Mouse (Mus musculus): ENCODE measurements around the gene Nsmce4a. TPM values are rescaled to one million over a fixed set of nuclear protein-coding genes. Genes with fewer than 3 reads are reported as not detected.

The Nsmce4a gene
- 50.8 and 64.5 TPM in 2 replicates for polyA plus RNA-seq (2012; ENCODE audit: insufficient read depth, low replicate concordance)

DNA sequence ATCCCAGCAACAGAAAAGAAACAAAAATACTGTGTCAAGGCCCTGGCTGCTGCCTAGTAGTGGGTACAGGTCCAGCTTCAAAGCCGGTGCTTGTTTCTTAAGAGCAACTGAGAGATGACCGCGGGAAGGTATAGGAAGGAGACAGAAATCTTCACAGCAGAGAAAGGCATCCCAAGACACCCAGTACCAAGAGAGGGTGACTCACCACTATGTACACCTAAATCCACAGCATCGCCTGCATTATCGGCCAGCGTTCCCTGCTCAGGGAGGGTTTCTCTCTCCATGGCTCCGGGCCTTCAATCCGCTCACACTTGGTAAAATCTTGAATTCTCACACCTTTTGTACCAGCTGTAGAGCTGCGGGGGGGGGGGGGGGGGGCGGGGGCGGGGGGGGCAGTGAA, at the start of gene Nsmce4a:
TSS of gene Nsmce4a (minus strand) at position 298 of the 400 bp plus-strand sequence.
- Histone ChIP-seq H3K36me3 (replicated peaks; ENCODE audit: low read length) (no peaks in the 10 kb centered on the region), H3K4me1 (peaks cover 12% of the 10 kb centered on the region), H3K27me3 (replicated peaks) (peaks cover 35% of the 10 kb centered on the region), H3K4me3 (replicated peaks) (no peak within 1 kb of the TSS), H3K9me3 (no peaks in the 10 kb centered on the region)
- TF ChIP-seq GATA1 (IDR thresholded peaks at IDR 0.05; ENCODE audit: borderline replicate concordance, low read length): no peak
- TF ChIP-seq FLI1 (IDR thresholded peaks at IDR 0.05; ENCODE audit: low read length): no peak

DNA sequence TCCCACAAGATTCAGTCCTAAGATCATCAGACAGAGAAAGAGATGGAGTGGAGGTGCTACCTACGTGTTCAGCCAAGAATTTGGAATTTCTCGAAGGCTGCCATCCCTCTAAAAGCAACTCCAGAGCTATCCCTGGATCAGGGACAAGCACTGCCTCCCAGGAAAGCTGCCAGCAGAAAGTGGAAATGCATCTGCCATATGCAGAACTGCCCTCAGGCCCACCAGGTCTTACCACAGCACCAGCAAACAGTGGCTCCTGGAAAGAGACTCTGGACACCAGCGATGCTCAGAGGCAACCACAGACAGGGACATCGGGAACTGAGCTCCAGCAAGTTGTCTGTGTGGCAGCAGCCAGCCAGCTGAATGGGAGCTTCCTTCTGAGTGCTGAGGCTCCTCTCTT, 49.4 kb upstream of the Nsmce4a start:
- Histone ChIP-seq H3K27me3 (replicated peaks) (peaks cover 79% of the 10 kb centered on the region), H3K4me1 (no peaks in the 10 kb centered on the region), H3K4me3 (replicated peaks) (no peak overlapping the region), H3K36me3 (replicated peaks; ENCODE audit: low read length) (no peaks in the 10 kb centered on the region), H3K9me3 (no peaks in the 10 kb centered on the region)
- no peak for TF ChIP-seq FLI1 (IDR thresholded peaks at IDR 0.05; ENCODE audit: low read length)
- no peak for TF ChIP-seq GATA1 (IDR thresholded peaks at IDR 0.05; ENCODE audit: borderline replicate concordance, low read length)

DNA sequence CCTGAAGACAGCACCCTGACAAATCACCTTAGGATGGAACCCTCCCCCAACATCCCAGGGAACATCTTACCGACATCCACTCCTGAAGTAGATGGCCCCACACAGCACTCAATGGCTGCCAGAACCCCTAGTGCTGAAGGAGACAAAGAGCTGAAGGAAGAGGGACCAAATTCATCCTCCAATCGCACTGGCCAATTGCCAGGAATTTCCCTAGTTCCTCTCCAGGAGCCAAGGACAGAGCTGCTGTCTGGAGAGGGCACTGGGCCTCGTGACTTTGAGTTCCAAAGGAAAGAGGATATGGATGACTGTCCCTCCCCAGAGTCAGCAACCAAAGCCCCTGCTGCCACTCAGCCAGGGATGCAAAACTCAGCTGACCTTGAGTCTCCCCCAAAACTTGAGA, 49.0 kb upstream of the Nsmce4a start:
- TF ChIP-seq FLI1 (IDR thresholded peaks at IDR 0.05; ENCODE audit: low read length): no peak
- no peak for TF ChIP-seq GATA1 (IDR thresholded peaks at IDR 0.05; ENCODE audit: borderline replicate concordance, low read length)
- H3K4me3 ChIP-seq (replicated peaks): no peak overlapping the region
- no peaks in the 10 kb centered on the region for H3K4me1 ChIP-seq
- peaks cover 78% of the 10 kb centered on the region for H3K27me3 ChIP-seq (replicated peaks)
- H3K36me3 ChIP-seq (replicated peaks; ENCODE audit: low read length): no peaks in the 10 kb centered on the region
- H3K9me3 ChIP-seq: no peaks in the 10 kb centered on the region

GRCm38 (mm10) chr7:130621068-130621467, 48.1 kb upstream of the Nsmce4a start:
- H3K4me3 ChIP-seq (replicated peaks): no peak overlapping the region
- H3K27me3 ChIP-seq (replicated peaks): peaks cover 77% of the 10 kb centered on the region
- TF ChIP-seq FLI1 (IDR thresholded peaks at IDR 0.05; ENCODE audit: low read length) (no peak), GATA1 (IDR thresholded peaks at IDR 0.05; ENCODE audit: borderline replicate concordance, low read length) (no peak)
- no peaks in the 10 kb centered on the region for H3K4me1 ChIP-seq
- H3K36me3 ChIP-seq (replicated peaks; ENCODE audit: low read length): no peaks in the 10 kb centered on the region
- H3K9me3 ChIP-seq: no peaks in the 10 kb centered on the region

DNA sequence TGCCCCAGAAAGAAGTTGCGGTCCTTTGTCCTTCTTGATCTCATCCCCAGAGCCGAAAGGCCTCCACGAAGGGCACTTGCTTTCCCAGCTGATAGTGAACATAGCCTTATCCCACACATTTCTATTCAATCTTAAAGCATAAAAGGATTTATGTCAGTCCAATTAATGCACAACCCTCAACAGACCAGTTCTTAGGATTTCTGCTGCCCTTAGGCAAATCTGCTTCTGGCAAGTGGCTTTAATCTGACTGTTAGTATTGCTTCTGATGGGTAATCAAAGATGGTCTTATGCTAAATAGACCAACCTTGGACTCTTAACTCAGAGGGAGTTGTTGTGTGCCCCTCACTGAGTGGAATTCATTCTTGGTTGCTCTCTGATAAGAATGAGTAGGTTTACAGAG, 44.7 kb upstream of the Nsmce4a start:
- Histone ChIP-seq H3K9me3 (no peaks in the 10 kb centered on the region), H3K36me3 (replicated peaks; ENCODE audit: low read length) (no peaks in the 10 kb centered on the region), H3K4me3 (replicated peaks) (no peak overlapping the region), H3K4me1 (no peaks in the 10 kb centered on the region), H3K27me3 (replicated peaks) (peaks cover 47% of the 10 kb centered on the region)
- TF ChIP-seq GATA1 (IDR thresholded peaks at IDR 0.05; ENCODE audit: borderline replicate concordance, low read length) (no peak), FLI1 (IDR thresholded peaks at IDR 0.05; ENCODE audit: low read length) (no peak)

GRCm38 (mm10) chr7:130613973-130614372, 41.1 kb upstream of the Nsmce4a start:
- no peak for TF ChIP-seq GATA1 (IDR thresholded peaks at IDR 0.05; ENCODE audit: borderline replicate concordance, low read length)
- Histone ChIP-seq H3K4me1 (no peaks in the 10 kb centered on the region), H3K4me3 (replicated peaks) (no peak overlapping the region), H3K36me3 (replicated peaks; ENCODE audit: low read length) (no peaks in the 10 kb centered on the region), H3K9me3 (peaks cover 3% of the 10 kb centered on the region; the same call in 1 of the 2 replicates), H3K27me3 (replicated peaks) (peaks cover 34% of the 10 kb centered on the region)

DNA sequence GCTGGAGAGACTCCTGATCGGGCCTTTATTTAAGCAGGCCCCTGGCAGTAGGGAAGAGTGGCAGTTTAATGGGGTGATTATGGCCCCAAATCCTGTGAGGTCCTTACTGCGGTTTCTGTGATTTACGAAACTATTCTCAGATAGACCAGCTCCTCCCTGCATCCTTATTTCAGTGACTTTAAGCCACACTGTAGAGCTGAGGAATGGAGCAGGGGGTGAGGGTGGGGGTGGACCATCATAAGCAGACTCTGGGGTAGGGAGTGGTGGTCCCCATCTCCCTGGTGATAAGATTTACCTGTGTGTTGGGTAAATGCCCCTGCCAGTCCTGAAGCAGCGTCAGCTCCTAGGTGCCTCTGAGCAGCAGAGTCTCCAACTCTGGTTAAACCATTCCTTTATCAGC, 34.0 kb upstream of the Nsmce4a start:
- peaks cover 3% of the 10 kb centered on the region; the same call in 1 of the 2 replicates for H3K9me3 ChIP-seq
- TF ChIP-seq FLI1 (IDR thresholded peaks at IDR 0.05; ENCODE audit: low read length): no peak
- no peak for TF ChIP-seq GATA1 (IDR thresholded peaks at IDR 0.05; ENCODE audit: borderline replicate concordance, low read length)
- no peaks in the 10 kb centered on the region for H3K4me1 ChIP-seq
- no peak overlapping the region for H3K4me3 ChIP-seq (replicated peaks)
- peaks cover 38% of the 10 kb centered on the region for H3K27me3 ChIP-seq (replicated peaks)
- no peaks in the 10 kb centered on the region for H3K36me3 ChIP-seq (replicated peaks; ENCODE audit: low read length)

DNA sequence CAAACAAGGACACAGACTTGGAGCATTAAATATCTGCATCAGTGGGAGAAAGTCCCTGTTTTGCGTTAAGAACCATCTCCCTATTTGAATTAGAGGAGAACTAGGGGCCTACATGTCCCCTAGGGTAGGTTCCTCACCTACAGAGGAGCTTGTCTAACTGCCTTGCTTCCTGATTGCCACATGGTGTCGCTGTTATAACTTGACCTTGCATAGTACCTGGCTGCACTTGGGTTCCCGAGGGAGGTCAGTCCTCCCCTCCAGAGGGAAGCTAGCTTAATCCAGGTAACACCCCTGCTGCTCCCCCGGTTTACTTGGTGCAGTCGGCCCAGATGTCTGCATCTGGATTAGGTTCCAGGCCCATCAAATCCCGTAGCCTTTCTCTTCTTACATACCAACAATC, 32.2 kb upstream of the Nsmce4a start:
- no peak for TF ChIP-seq FLI1 (IDR thresholded peaks at IDR 0.05; ENCODE audit: low read length)
- no peak for TF ChIP-seq GATA1 (IDR thresholded peaks at IDR 0.05; ENCODE audit: borderline replicate concordance, low read length)
- Histone ChIP-seq H3K4me1 (no peaks in the 10 kb centered on the region), H3K27me3 (replicated peaks) (peaks cover 40% of the 10 kb centered on the region), H3K4me3 (replicated peaks) (no peak overlapping the region), H3K36me3 (replicated peaks; ENCODE audit: low read length) (no peaks in the 10 kb centered on the region), H3K9me3 (no peaks in the 10 kb centered on the region)

- H3K4me3 ChIP-seq (replicated peaks): no peak overlapping the region
- no peaks in the 10 kb centered on the region for H3K4me1 ChIP-seq
- TF ChIP-seq GATA1 (IDR thresholded peaks at IDR 0.05; ENCODE audit: borderline replicate concordance, low read length) (no peak), FLI1 (IDR thresholded peaks at IDR 0.05; ENCODE audit: low read length) (no peak)
- peaks cover 39% of the 10 kb centered on the region for H3K27me3 ChIP-seq (replicated peaks)
- no peaks in the 10 kb centered on the region for H3K9me3 ChIP-seq
- no peaks in the 10 kb centered on the region for H3K36me3 ChIP-seq (replicated peaks; ENCODE audit: low read length)
These were observed 31.5 kb upstream of the Nsmce4a start for GRCm38 (mm10) chr7:130604390-130604789.

- H3K36me3 ChIP-seq (replicated peaks; ENCODE audit: low read length): no peaks in the 10 kb centered on the region
- no peak overlapping the region for H3K4me3 ChIP-seq (replicated peaks)
- H3K9me3 ChIP-seq: no peaks in the 10 kb centered on the region
- no peaks in the 10 kb centered on the region for H3K4me1 ChIP-seq
- TF ChIP-seq FLI1 (IDR thresholded peaks at IDR 0.05; ENCODE audit: low read length) (no peak), GATA1 (IDR thresholded peaks at IDR 0.05; ENCODE audit: borderline replicate concordance, low read length) (no peak)
- peaks cover 40% of the 10 kb centered on the region for H3K27me3 ChIP-seq (replicated peaks)
These were observed 30.6 kb upstream of the Nsmce4a start for GRCm38 (mm10) chr7:130603556-130603955.

DNA sequence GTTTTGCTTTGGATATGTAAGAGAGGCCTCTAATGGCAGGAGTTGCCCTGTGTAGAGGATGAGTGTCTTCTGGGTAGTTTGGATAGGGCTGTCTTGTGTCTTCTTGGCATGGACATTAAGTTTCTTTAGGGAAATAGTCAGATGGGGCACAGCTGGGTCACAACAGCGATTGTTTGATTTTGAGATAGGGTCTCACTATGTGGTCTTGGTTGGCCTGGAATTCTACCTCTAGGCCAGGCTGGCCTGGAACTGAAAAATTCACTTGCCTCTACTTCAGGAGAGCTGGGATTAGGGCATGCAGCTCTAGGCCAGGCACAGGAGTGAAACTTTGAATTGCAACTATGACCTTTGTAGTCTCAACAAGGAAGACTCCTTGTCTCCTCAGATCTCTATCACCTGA, 29.9 kb upstream of the Nsmce4a start:
- H3K9me3 ChIP-seq: no peaks in the 10 kb centered on the region
- H3K36me3 ChIP-seq (replicated peaks; ENCODE audit: low read length): no peaks in the 10 kb centered on the region
- no peaks in the 10 kb centered on the region for H3K4me1 ChIP-seq
- H3K27me3 ChIP-seq (replicated peaks): peaks cover 44% of the 10 kb centered on the region
- no peak overlapping the region for H3K4me3 ChIP-seq (replicated peaks)
- TF ChIP-seq GATA1 (IDR thresholded peaks at IDR 0.05; ENCODE audit: borderline replicate concordance, low read length): no peak
- no peak for TF ChIP-seq FLI1 (IDR thresholded peaks at IDR 0.05; ENCODE audit: low read length)
